Mouse (Mus musculus): ENCODE data around the gene Tpx2. TPM values are rescaled to one million over a fixed set of nuclear protein-coding genes. Genes with fewer than 3 reads are reported as not detected.

Tpx2 gene
- polyA plus RNA-seq, 1 experiment: 16.1 TPM

DNA sequence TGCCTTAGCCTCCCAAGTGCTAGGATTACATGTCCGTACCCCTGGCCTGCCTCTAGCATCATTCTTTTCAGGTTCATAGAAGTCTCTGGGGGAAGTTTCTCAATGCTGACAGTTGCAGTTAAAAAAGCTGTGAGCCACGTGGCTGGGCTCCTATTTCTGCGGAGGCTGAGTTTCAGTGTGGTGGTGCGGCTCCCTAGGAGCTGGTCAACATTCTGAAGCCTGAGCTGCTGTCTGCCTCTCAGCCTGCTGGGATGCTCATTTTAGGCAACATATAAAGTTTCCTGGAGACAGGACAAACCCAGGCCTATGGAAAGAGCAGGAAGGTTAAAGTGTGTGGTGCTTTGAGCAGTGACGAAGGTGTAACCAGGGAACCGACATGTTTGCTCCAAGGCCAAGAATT is 51.2 kb downstream of the Tpx2 start:
- Histone ChIP-seq H3K4me3 (ENCODE audit: control insufficient read depth, insufficient read depth, low read length) (no peak overlapping the region), H3K27me3 (ENCODE audit: control insufficient read depth, insufficient read depth, low read length) (no peaks in the 10 kb centered on the region), H3K27ac (ENCODE audit: control insufficient read depth, insufficient read depth, low read length) (no peak overlapping the region), H3K36me3 (ENCODE audit: control insufficient read depth, insufficient read depth, low read length) (peaks cover 10% of the 10 kb centered on the region), H3K4me1 (replicated peaks; ENCODE audit: control insufficient read depth, insufficient read depth, low read length) (peaks cover 7% of the 10 kb centered on the region)
- no peak for TF ChIP-seq POLR2A (IDR thresholded peaks at IDR 0.05; ENCODE audit: control insufficient read depth, extremely low read depth, insufficient read depth, low read length, poor library complexity)
- no peak for TF ChIP-seq CTCF (IDR thresholded peaks at IDR 0.05; ENCODE audit: borderline replicate concordance, control insufficient read depth, extremely low read depth, insufficient read depth, low read length, poor library complexity)
- no peak for DNase-seq
- WGBS: 97% methylated on average over 6 of the region's 6 CpGs

DNA sequence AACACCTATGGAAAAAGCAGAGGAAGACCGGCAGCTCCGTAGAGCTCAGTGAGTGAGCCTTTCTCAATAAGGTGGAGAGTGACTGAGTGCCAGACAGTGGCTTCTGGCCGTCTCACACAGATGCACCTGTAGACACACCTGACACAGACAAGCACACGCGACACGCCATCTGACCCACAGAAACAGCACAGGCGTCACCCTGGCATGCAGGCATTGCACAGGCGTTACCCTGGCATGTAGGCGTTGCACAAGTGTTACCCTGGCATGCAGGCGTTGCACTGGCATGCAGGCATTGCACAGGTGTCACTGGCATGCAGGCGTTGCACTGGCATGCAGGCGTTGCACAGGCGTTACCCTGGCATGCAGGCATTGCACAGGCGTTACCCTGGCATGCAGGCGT is 53.5 kb downstream of the Tpx2 start:
- TF ChIP-seq CTCF (IDR thresholded peaks at IDR 0.05; ENCODE audit: borderline replicate concordance, control insufficient read depth, extremely low read depth, insufficient read depth, low read length, poor library complexity) (no peak), POLR2A (IDR thresholded peaks at IDR 0.05; ENCODE audit: control insufficient read depth, extremely low read depth, insufficient read depth, low read length, poor library complexity) (no peak)
- H3K36me3 ChIP-seq (ENCODE audit: control insufficient read depth, insufficient read depth, low read length): no peaks in the 10 kb centered on the region
- DNase-seq: no peak
- WGBS: 97% methylated on average over 15 of the region's 15 CpGs
- no peaks in the 10 kb centered on the region for H3K27me3 ChIP-seq (ENCODE audit: control insufficient read depth, insufficient read depth, low read length)
- H3K4me1 ChIP-seq (replicated peaks; ENCODE audit: control insufficient read depth, insufficient read depth, low read length): peaks cover 23% of the 10 kb centered on the region
- H3K27ac ChIP-seq (ENCODE audit: control insufficient read depth, insufficient read depth, low read length): no peak overlapping the region
- no peak overlapping the region for H3K4me3 ChIP-seq (ENCODE audit: control insufficient read depth, insufficient read depth, low read length)

DNA sequence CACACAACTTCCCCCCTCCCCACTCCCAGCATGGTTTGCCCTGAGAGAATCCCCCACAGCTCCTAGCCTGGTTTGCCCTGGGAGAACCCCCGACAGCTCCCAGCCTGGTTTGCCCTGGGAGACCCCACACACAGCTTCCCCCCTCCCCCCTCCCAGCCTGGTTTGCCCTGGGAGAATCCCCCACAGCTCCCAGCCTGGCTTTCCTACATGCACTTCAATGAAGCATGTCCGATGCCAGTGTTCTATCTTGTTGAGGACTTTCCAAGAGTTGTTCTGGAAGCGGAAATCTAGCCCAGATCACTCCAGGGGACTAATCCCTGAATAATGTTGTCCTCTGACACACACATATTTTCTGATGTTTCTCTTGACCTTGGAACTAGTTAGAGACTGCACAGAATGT is 54.9 kb downstream of the Tpx2 start:
- H3K27me3 ChIP-seq (ENCODE audit: control insufficient read depth, insufficient read depth, low read length): no peaks in the 10 kb centered on the region
- H3K27ac ChIP-seq (ENCODE audit: control insufficient read depth, insufficient read depth, low read length): no peak overlapping the region
- no peak for DNase-seq
- H3K36me3 ChIP-seq (ENCODE audit: control insufficient read depth, insufficient read depth, low read length): no peaks in the 10 kb centered on the region
- WGBS: 90% methylated on average over 3 of the region's 3 CpGs
- H3K4me3 ChIP-seq (ENCODE audit: control insufficient read depth, insufficient read depth, low read length): no peak overlapping the region
- H3K4me1 ChIP-seq (replicated peaks; ENCODE audit: control insufficient read depth, insufficient read depth, low read length): peaks cover 37% of the 10 kb centered on the region
- TF ChIP-seq POLR2A (IDR thresholded peaks at IDR 0.05; ENCODE audit: control insufficient read depth, extremely low read depth, insufficient read depth, low read length, poor library complexity) (no peak), CTCF (IDR thresholded peaks at IDR 0.05; ENCODE audit: borderline replicate concordance, control insufficient read depth, extremely low read depth, insufficient read depth, low read length, poor library complexity) (no peak)

DNA sequence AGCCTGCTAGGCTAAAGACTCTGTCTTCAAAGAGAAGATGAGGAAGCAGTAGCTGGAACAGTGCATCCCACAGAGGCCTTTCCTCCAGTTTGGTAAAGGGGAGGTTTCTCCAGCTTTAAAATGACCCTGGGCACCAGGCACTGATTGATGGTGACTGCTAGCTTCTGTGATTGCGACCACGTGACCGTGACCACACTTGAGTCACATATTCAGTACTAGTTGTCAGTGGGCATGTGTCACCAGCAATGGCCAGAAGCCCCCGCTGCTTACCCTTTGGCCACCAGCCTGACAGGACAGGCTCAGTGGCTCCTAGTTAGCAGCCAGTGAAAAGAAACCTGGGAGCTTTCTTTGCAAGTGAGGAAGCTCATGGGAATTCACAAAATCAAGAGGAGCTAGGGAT is 55.8 kb downstream of the Tpx2 start:
- H3K4me1 ChIP-seq (replicated peaks; ENCODE audit: control insufficient read depth, insufficient read depth, low read length): peaks cover 38% of the 10 kb centered on the region
- no peaks in the 10 kb centered on the region for H3K36me3 ChIP-seq (ENCODE audit: control insufficient read depth, insufficient read depth, low read length)
- H3K27ac ChIP-seq (ENCODE audit: control insufficient read depth, insufficient read depth, low read length): no peak overlapping the region
- WGBS: 62% methylated on average over 4 of the region's 4 CpGs
- H3K4me3 ChIP-seq (ENCODE audit: control insufficient read depth, insufficient read depth, low read length): no peak overlapping the region
- TF ChIP-seq POLR2A (IDR thresholded peaks at IDR 0.05; ENCODE audit: control insufficient read depth, extremely low read depth, insufficient read depth, low read length, poor library complexity): no peak
- no peak for TF ChIP-seq CTCF (IDR thresholded peaks at IDR 0.05; ENCODE audit: borderline replicate concordance, control insufficient read depth, extremely low read depth, insufficient read depth, low read length, poor library complexity)
- no peak for DNase-seq
- no peaks in the 10 kb centered on the region for H3K27me3 ChIP-seq (ENCODE audit: control insufficient read depth, insufficient read depth, low read length)

DNA sequence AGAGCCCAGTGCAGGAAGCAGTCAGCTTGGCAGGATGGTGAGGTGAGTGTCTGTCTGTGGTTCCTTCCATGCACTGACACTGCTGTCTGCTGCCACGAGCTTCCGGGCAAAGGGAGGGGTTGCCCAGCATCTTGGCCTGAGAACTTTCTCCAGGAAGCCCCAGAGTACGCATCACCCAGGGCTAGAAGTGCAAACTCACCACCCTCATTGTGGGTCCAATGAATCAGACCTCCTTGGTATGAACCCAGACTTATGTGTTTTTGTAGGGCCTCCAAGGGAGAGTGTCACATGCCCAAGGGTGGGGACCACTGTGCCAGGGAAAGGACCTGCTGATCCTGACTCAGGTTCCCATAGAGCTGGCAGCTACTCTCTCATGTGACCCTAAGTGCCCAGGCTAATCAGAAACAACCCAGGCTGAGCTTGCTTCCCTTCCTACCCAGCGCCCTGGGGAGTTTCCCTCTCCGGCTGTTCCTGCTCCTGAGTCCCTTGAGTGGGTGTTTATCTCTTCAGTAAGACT is 56.4 kb downstream of the Tpx2 start:
- H3K27ac ChIP-seq (ENCODE audit: control insufficient read depth, insufficient read depth, low read length): no peak overlapping the region
- no peaks in the 10 kb centered on the region for H3K36me3 ChIP-seq (ENCODE audit: control insufficient read depth, insufficient read depth, low read length)
- no peak overlapping the region for H3K4me3 ChIP-seq (ENCODE audit: control insufficient read depth, insufficient read depth, low read length)
- 28% methylated on average over 5 of the region's 5 CpGs for WGBS
- TF ChIP-seq POLR2A (IDR thresholded peaks at IDR 0.05; ENCODE audit: control insufficient read depth, extremely low read depth, insufficient read depth, low read length, poor library complexity) (no peak), CTCF (IDR thresholded peaks at IDR 0.05; ENCODE audit: borderline replicate concordance, control insufficient read depth, extremely low read depth, insufficient read depth, low read length, poor library complexity) (no peak)
- no peak for DNase-seq
- peaks cover 38% of the 10 kb centered on the region for H3K4me1 ChIP-seq (replicated peaks; ENCODE audit: control insufficient read depth, insufficient read depth, low read length)
- no peaks in the 10 kb centered on the region for H3K27me3 ChIP-seq (ENCODE audit: control insufficient read depth, insufficient read depth, low read length)

DNA sequence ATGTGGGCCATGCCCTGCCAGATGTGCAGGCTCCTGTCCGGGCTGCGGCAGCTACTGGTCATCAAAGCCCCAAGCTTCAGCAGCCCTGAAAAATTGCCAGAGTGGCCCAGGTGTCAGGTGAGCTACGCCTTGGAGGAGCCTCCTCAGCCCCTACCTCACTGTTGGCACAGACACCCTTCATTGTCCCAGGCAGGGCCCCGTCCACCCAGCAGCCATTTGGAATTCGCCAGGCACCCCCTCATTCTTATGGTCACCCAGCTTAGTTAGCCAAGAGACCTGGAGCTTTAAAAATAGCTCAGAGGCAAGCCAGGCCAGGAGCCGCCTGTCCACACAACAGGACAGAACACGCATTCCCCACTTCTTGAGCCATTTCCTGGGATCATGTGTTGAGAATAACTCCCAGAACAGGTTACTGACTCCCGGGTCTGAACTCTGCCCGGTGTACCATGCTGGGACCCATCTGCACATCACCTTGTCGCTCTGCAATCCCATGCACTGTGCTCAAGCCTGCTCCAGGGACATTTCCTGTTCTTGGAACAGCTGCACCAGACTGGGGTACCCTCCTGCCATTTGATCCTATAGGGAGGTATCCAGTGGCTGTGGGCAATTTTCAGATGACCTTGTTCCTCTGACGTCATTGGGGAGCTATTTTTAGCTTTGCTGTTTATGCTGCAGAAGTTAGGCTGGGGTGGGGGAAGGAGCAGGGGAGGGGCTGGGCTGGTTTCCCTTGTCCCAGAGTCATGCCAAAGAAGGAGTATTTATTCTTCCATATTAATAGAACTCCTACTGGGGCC is 57.5 kb downstream of the Tpx2 start:
- no peak overlapping the region for H3K4me3 ChIP-seq (ENCODE audit: control insufficient read depth, insufficient read depth, low read length)

More for the DNA sequence above, 57.5 kb downstream of the Tpx2 start:
- H3K27me3 ChIP-seq (ENCODE audit: control insufficient read depth, insufficient read depth, low read length): no peaks in the 10 kb centered on the region
- no peak for DNase-seq
- no peaks in the 10 kb centered on the region for H3K36me3 ChIP-seq (ENCODE audit: control insufficient read depth, insufficient read depth, low read length)
- 63% methylated on average over 11 of the region's 11 CpGs for WGBS
- H3K27ac ChIP-seq (ENCODE audit: control insufficient read depth, insufficient read depth, low read length): no peak overlapping the region
- peaks cover 38% of the 10 kb centered on the region for H3K4me1 ChIP-seq (replicated peaks; ENCODE audit: control insufficient read depth, insufficient read depth, low read length)
- TF ChIP-seq POLR2A (IDR thresholded peaks at IDR 0.05; ENCODE audit: control insufficient read depth, extremely low read depth, insufficient read depth, low read length, poor library complexity) (no peak), CTCF (IDR thresholded peaks at IDR 0.05; ENCODE audit: borderline replicate concordance, control insufficient read depth, extremely low read depth, insufficient read depth, low read length, poor library complexity) (no peak)

Measured in thymus, adult 2 months (tissue).